Mouse (Mus musculus): Measurements from ENCODE around the gene 1700061G19Rik.
A peak's percentile ranks its signal among the peaks of the same experiment; 100 is the strongest.

The 1700061G19Rik gene

DNA sequence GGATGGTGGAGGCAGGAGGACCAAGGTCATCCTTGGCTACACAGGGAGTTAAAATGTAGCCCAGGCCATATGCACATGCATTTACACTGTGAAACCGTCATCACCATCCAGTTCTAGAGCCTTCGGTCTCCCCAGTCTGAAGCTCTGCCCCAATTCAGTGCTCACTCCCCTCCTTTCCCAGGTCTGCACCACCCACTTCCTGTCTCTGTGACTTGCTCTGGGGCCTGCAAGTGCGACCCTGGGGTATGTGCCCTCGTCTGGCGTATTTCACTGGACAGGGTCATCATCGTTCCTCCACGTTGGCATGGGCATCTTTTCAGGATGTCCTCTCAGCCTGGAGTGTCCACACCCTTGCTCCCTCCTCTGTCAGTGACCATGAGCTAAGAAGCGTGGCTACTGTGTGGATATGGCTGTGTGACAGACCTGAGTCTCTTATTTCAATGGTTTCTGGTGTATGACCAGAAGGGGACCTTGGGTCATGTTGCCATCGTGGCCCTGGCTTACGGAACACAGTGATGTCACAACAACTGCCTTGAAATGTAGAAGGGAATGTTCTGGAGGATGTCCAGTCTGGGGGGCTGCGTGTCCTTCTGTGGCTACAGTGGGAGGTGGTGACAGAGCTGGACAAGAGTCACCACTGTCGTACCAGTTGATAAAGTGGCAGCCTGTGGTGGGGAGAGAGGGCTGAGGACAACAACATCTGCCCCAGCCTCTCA is at the start of gene 1700061G19Rik:
1700061G19Rik (plus strand) TSS at position 542 of the 716 bp plus-strand sequence.
- no peak for DNase-seq

DNA sequence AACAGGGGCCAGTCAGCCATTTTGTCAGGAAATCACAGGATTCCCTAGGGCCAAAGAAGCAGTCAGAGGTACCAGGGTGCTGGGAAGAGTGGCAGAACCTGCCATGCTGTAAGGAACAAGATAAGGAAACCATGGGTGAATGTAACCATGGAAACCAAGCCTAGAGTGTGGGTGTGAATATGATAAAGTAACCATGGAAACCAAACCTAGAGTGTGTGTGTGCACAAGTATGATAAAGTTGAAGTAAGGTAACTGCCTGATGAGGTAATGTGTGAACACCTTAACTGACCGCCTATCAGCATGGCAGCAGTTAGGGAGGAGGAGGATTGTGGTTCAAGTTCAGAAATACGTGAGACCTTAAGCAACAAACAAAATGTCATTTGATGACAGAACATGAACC is 48.6 kb upstream of the 1700061G19Rik start:
- no peak for DNase-seq

DNA sequence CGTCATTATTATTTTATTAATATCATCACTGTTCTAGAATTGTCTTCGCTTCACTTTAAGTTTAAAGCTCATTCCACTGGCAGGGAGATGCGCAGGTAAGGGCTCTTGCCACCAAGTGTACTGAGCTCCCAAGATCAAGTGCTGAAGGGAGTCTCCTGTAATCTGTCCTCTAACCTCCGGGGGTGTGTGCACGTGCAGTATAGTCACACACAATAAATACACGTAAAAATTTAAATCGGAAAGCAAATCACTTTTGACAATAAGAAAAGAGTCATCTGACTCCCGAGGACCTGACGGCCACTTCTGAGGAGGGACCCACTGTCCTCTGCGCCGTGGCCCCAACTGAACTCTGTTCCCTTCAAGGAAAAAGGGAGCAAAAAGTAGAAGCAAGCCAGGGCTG is 46.1 kb upstream of the 1700061G19Rik start:
- DNase-seq, result no peak

DNA sequence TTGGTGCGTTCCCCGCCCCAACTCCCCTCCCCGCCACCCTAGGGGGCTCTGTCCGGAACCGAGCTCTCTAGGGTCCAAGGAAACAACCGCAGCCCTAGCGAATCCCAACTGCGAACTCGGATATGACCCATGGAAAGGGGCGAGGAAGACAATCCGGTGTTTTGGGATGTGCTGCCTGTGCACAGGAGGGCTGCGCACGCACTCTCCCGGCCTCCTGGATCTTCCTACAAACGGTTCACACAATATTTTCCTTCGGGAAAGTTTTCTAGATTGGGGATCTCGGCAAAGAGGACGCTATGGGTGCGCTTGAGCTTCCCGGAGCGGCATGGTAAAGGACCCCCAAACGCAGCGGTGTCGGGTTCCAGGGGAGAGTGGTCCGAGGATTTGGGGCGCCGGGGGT is 45.5 kb upstream of the 1700061G19Rik start:
- DNase-seq, result peak; percentile 60

DNA sequence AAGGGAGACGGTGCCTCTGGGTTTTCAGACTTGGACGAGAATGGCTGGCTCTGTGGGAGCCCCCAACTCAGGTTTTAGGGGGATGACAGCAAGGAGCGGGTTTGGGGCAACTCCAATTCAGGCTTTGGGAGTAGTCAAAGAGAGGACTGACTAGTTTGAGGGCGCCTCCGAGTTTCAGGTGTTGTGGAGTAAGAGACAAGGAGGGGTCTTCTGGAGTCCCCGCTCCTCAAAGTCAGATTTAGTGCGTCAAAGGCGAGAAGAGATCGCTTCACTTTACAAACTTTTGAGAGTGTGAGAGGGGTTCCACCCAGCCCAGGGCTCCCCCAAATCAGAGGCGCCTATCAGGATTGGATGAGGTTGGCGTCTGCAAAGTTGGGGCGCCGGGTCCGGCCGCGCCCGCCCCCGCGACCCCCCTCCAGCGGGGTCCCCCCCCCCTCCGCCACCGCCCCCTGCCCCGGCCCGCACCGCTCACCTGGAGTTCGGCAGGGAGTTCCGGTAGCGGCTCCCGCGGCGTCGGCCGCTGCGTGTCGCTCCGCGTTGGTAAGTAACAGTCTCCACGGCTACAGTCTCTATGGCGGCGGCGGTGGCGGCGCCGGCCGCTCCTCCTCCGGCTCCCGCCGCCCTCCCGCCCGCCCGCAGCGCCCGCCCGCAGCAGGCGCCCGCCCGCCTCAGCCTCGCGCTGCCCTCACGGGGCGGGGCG is 44.7 kb upstream of the 1700061G19Rik start, which contains the start of gene Rfx2:
Rfx2 (minus strand) TSS at position 603 of the 700 bp plus-strand sequence.
- DNase-seq, result peak; percentile 25

DNA sequence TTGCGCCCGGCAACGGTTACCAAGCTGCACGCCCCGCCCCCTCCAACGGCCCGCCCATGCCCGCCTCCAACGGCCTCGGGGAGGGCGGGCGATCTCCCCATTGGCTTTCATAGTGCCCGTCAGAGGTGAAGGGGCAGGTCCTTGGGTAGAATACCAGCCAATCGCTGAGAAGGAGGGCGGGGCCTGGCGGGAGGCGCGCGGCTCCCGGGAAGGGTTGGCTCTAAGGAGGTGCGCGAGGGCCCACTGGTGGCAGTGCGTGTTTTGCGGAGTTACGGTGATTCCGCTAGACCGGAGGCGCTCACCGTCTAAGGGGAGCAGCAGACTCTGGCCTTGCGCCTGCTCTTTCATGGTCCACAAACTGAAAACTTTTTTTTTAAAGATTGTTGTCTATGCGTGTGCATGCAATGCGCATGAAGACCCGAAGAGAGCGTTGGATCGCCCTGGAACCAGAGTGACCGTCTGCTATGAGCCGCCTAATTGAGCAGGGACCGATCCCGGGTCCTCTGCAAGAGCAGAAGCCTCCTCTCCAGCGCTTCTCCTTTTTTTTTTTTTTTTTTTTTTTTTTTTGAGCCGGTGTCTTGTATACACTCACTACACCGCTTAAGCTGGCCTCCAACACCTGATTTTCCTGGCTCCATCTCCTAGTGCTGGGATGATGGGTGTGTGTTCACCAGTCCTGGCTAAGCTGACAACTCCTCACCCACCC is 44.0 kb upstream of the 1700061G19Rik start:
- DNase-seq, result peak; percentile 99

DNA sequence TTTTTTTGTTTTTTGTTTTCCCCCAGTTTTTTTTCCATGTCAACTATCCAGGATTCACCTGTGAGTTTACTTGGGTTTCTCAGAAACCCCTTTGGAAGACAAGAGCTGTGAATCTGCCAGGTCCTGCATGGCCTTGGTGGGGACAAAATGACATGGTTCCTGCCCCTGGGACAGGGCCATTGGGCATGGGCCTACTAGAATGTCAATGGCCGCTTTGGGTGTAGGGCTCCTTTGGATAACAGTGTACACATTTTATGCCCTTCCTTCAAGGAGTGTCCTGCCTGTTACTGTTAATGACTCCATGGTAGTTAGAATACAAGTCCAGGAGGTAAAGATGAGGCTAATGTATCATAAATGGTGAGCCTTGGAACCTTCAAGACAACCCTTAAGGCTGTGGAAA is 42.4 kb upstream of the 1700061G19Rik start:
- no peak for DNase-seq

DNA sequence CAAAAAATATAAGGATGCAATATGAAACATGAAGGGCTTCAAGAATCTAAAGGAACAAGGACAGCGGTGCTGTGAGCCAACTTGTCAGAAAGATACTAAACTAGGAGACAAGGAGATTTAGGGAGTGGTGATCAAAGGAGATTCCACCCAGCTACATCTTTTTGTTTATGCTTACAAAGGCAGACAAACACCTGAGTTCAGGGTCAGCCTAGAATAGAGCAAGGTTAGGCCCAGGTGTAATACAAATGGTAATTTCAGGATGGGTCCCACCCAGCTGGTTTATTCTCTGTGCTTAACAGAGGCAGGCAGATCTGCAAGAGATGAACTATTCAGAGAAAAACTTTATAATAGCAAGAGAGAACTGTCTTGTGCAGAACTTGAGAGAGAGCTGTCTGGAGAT is 41.9 kb upstream of the 1700061G19Rik start:
- no peak for DNase-seq

DNA sequence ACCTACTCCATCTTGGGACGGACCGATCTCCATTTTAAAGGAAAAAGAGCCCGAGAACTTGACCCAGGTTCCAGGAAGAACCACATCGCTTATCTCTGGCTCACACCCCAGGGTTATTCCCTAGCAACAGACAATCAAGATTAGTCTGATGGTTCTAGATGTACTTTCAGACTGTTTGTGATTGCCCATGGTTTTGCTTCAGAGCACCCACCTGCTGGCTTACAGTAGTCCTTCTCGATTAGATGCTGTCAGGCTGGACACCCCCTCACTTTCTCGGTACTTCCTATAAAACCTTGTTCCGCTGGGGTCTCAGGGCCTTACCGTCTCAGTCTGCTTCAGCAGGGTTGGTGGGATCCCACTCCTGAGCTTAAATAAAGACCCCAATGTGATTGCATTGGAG is 38.9 kb upstream of the 1700061G19Rik start:
- DNase-seq, result no peak

DNA sequence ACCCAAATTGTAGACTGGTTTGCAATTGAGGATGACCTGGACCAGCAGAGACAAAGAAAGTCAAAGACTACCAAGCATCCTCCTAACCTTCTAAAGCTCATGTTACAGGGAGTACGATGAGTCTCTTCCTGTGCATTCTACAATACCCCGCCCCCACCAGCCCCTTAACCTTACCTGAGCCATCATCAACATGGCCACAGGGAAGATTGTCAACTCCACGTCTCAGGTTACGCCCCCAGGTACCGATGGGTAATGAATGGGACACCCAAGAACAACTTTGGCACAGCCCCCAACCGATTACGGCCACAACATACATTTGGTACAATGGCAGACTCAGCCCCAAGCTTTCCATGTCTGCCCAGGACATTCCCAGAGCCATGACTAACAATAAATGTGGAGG is 34.8 kb upstream of the 1700061G19Rik start:
- no peak for DNase-seq

DNA sequence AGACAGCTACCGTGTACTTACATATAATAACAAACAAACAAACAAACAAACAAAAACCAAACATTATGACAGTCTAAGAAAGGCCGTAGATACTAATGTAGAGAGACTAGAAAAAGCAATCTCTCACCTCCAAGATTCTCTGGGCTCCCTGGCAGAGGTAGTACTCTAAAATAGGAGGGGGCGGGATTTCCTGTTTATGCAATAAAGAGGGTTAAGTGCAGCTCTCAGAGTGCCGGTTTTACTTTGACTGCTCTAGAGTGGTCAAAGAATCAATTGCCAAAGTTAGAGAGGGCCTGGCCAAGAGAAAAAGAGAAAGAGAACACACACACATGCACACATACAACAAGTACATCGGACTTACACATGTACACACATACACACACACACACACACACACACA is 33.1 kb upstream of the 1700061G19Rik start:
- no peak for DNase-seq

DNA sequence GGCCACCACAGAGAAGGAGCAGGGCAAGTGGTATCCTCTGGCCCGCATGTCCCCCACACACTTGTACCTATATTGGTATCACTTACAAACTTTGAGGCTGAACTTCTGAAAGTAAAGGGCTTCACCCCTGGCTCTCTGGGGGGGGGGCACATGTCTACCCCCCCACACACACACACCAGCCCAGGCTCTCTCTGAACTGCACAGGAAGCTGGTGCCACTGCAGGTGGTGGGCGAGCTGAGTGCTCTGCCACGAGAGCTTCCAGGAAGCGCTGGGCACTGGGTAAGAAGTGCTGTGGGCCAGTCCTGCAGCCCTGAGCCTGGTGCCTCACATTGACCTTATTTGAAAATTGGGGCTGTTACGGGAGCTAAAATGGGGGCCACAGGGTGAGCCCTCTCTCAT is 31.6 kb upstream of the 1700061G19Rik start:
- no peak for DNase-seq

DNA sequence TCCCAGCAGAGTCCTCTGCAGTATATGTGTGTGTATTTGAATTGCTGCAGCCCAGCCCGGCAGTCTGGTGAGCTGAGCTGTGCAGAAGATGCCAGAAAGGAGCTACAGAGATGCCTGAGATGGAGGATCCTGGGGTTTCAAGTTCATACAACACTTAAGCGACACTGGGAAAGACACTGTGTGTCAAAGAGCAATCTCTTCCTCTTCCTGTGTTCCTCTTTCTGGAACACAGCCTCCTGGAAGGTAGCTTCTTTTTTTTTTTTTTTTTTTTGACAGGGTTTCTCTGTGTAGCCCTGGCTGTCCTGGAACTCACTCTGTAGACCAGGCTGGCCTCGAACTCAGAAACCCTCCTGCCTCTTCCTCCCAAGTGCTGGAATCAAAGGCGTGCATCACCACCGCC is 26.5 kb upstream of the 1700061G19Rik start:
- DNase-seq, result no peak

DNA sequence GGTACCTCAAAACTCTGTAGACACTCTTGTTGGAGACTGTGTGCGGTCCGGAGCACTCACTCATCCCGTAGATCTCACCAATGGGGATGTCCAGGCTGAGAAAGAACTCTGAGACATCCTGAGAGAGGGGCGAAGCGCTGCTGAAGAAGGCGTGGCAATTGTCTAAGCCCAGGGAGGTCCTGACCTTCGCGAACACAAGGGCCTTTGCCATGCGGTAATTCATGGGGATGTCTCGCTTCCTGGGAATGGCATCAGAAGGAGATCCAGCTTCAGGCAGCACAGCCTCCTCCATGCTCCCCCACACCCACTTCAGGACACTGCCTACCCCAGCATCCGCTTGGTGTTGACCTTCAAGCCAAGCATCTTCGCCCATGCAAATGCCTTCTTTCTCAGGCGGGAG is 25.6 kb upstream of the 1700061G19Rik start:
- DNase-seq, result no peak

DNA sequence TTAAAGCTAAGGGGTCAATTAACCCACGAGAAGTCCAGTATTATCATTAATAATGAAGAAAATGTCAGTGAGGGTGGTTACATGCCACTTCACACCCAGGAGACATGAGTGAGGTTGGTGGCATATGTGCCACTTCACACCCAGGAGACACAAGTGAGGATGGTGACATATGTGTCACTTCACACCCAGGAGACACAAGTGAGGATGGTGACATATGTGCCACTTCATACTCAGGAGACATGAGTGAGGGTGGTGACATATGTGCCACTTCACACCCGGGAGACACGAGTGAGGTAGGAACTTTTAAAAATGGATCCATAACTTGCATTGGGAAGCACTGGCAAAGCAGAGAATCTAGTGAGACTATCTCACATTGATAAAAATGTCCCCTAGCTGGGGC is 24.1 kb upstream of the 1700061G19Rik start:
- no peak for DNase-seq

DNA sequence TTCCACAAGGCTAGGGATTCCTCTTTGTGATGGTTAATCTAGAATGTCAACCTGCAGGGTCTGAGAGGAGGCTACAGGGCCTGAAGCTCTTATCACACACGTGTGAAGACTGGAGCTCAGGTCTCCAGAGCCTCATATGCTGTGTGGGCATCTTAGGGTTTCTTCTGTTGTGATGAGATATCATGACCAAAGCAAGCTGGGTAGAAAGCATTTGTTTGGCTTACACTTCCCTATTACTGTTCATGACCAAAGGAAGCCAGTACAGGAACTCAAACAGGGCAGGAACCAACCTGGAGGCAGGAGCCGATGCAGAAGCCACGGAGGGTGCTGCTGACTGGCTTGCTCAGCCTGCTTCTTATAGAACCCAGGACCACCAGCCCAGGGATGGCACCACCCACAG is 19.9 kb upstream of the 1700061G19Rik start:
- DNase-seq, result no peak

DNA sequence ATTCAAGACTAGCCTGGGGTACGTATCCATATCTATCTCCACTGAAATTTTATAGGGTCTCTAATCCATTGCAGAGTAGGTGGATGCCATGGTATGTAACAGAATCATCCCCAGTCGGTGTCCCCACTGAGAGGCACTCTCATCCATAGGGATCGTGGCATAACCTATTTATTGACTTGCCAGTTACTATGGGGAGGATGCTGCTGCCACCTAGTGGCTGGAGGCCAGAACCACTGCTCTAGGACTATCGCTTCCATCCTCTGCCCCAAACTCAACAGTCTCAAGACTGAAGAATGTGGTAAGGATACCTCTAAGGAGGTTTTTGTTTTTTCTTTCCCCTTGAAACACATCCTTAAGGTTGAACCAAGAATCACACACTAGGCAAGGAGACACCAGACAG is 17.1 kb upstream of the 1700061G19Rik start:
- DNase-seq, result peak; percentile 64

DNA sequence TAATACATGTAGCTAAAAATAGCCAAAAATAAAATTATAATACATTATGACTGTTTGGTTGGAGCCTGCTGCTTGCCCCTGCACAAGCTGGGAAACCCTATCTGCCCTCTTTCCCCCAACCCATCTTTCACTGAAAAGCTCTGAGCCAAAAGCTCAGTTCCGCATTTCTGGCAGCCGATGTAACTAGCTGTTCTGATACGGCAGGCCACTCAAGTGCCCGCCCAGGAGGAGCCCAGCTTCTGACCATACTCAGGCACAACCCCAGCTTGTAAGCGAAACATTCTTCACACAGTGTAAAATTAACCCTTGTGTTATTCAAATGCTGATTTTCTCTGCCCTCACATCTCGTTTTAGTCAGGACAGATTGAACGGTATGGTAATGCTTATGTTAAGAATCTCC is 16.4 kb upstream of the 1700061G19Rik start:
- no peak for DNase-seq

DNA sequence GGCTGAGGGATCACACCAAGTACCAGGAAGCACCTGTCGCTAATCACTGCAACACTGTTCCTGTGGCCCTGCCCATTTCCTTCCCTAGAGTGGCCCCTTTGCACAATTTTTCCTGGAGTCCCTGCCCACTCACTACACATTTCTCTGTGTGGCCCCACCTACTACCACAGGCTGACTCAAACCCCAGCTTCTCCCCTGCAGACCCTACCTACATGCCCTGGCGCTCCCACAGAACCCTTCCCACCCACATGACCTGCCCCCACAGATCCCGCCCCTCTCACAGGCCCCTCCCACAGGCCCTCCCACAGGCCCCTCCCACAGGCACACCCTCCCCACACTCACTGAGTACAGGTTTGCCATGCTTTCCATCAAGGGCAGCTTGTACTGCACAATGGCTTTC is 14.1 kb upstream of the 1700061G19Rik start:
- DNase-seq, result no peak

DNA sequence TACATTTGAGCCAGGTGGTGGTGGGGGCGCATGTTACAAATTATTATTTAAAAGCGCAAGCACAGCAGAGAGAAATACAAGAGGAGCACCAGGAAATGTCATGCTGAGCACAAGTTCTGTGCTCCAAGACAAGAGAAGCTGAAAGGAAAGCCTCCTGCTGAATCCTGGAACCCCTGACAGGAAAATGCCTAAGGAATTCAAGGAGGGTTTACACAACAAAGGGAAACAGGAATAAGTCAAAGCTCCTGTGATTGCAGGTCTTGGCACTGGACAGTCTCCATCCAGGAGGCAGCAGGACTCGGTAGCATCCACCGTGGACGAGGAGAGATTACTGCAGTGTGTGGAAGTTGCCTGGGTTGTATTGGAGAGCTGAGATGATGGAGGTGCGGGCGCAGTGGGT is 9.2 kb upstream of the 1700061G19Rik start:
- no peak for DNase-seq

DNA sequence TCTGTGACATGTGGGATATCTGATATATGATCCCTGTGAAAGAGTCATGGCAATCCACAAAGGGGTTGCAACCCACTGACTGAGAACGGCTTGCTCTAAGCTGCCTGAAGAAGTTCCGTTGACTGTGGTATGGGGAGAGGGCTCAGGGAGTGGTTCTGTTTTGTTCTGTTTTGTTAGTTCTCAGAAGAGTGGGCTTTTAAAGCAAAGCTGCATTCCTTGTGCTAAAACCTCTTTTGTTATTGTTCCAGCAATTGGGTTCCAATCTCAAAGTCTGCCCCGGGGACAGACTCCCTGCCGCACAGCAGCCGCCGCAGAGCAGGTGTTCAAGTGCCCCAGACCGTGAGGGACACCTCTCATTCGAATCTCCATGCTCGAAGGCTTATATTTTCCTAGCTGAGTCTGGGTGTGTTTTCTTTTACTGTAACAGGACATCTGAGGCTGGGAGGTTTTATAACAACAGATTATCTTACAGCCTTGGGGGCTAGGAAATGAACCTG is 5.7 kb upstream of the 1700061G19Rik start:
- DNase-seq, result no peak

DNA sequence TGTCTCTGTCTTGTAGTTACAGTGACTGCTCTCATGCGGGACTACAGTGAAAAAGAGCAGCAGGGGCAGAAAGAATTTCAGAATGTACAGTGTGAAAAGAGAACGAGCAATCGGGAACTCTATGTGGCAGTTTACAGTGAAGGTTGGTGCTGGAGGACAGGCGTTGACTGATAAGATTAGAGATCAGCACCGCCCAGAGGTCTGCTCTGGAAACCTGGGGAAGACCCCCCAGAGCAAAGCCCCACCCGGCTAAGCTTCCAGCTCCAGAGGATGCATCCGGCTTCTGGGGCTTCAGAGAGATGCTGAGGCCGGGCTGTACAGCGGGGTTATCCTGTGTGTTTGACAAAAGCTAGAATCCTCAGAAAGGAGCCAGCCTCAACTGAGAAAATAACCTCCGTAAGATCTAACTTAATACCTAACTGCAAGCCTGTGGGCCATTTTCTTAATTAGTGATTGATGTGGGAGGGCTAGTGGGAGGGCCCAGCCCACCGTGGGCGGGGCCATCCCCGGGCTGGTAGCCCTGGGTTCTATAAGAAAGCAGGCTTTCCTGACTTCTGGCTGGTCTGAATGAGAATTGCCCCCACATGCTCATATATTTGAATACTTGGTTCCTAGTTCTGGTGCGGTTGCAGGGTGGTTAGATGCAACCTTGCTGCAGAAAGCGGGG is 4.9 kb upstream of the 1700061G19Rik start:
- no peak for DNase-seq

DNA sequence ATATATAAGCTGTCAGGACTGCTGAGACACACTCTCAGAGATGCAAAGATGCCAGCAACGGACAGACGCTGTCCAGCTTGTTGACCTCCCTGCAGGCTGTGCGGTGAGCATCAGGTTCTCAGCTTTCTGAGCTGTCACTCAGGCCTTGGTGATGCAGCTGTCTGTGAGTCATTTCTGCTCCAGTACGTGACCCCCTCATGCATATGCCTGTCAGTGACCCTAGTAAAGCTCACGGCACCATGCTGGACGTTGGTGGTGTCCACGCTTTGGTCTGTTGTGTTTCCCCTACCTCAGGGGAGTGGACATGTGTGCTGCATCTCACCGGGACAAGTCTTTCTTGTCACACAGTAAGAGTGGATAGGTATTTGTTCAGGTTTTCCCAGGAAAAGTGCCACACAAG is 3.5 kb upstream of the 1700061G19Rik start:
- DNase-seq, result no peak
